Mouse (Mus musculus) limb, embryonic 12.5 days (tissue): ENCODE data around the gene Zbed6. TPM values are rescaled to one million over a fixed set of nuclear protein-coding genes. Genes with fewer than 3 reads are reported as not detected.
"Not testable (repeated sequence)": the region's sequence is repeated elsewhere in the genome, so short reads cannot be mapped to it uniquely, and the experiment has no call there.

Experiments used
- ATAC-seq: fragments of 200-750 bp; cut with Nextera tagmentation; 2 replicates; pipeline ENCODE4 v1.8.0; 2017; ENCODE audit warnings: low read depth, moderate TSS enrichment; ENCODE audit not compliant: insufficient number of reproducible peaks, insufficient read depth, low FRiP score, low TSS enrichment
- H3K27ac ChIP-seq: fragments of 300-500 bp; sonication (generic); 2 replicates; pipeline ENCODE4 v1.5.1; 2016; ENCODE audit warnings: mild to moderate bottlenecking, moderate library complexity
- H3K27me3 ChIP-seq: fragments of 300-500 bp; sonication (generic); 2 replicates; pipeline ENCODE4 v1.6.1; 2016; ENCODE audit warnings: mild to moderate bottlenecking, moderate library complexity
- H3K36me3 ChIP-seq: fragments of 300-500 bp; sonication (generic); 2 replicates; pipeline ENCODE4 v1.6.1; 2016; ENCODE audit warnings: mild to moderate bottlenecking, moderate library complexity
- H3K4me1 ChIP-seq: fragments of 300-500 bp; sonication (generic); replicated peaks from 2 replicates; pipeline ENCODE4 v1.6.1; 2016
- H3K4me2 ChIP-seq: fragments of 300-500 bp; sonication (generic); 2 replicates; pipeline ENCODE4 v1.6.1; 2016; ENCODE audit warnings: mild to moderate bottlenecking, moderate library complexity
- H3K4me3 ChIP-seq: fragments of 300-500 bp; sonication (generic); replicated peaks from 2 replicates; pipeline ENCODE4 v1.5.1; 2016; ENCODE audit warnings: mild to moderate bottlenecking
- H3K9ac ChIP-seq: fragments of 300-500 bp; sonication (generic); replicated peaks from 2 replicates; pipeline ENCODE4 v1.6.1; 2016; ENCODE audit warnings: mild to moderate bottlenecking, moderate library complexity
- H3K9me3 ChIP-seq: fragments of 300-500 bp; sonication (generic); 2 replicates; pipeline ENCODE4 v1.6.1; 2016; ENCODE audit warnings: mild to moderate bottlenecking, moderate library complexity
- WGBS: fragments of 180-500 bp; shearing (Covaris S2); methylation state at CpG from one replicate; pipeline ENCODE4 v1.1.7; 2016; 5-methylcytosine and 5-hydroxymethylcytosine counted together
- polyA plus RNA-seq: library from polyadenylated mRNA; unstranded; fragments of >200 nt; fragmentation: Nextera tagmentation; extraction: Ambion mirVana; gene quantifications from 2 replicates; pipeline ENCODE4 v1.2.1, GENCODE M21; 2016

Zbed6 gene
- polyA plus RNA-seq = not detected in 2 replicates

GRCm38 (mm10) chr1:133660466-133661202 lies at the start of gene Zbed6:
Gene Zbed6, minus strand, starts transcription at chr1:133660885.
- peak; percentile 81 for ATAC-seq
- H3K27me3 ChIP-seq = no peaks in the 10 kb centered on the region

DNA sequence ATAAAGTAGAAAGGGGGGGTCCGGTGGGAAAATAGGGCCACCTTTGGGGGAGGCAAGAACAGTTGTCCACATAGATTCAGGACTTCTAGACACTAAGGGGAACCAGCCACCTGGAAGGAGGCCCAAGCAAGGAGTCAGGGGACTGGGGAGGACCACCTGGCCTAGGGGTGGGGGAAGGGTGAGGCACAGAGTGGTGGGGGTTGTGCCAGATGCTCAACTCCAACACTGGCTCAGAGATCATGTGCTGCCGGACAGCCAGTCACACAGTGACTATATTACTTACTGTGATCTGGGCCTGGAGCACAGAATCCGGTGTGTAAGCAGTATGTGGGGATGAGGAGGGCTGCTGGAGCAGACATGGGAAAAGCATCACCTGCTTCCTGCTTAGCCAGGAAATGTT lies 48.6 kb upstream of the Zbed6 start:
- Histone ChIP-seq H3K9ac (no peak overlapping the region), H3K4me3 (no peak overlapping the region), H3K27me3 (no peaks in the 10 kb centered on the region), H3K9me3 (no peaks in the 10 kb centered on the region), H3K27ac (no peak overlapping the region), H3K4me1 (peaks cover 37% of the 10 kb centered on the region), H3K36me3 (peaks cover 16% of the 10 kb centered on the region; the same call in 1 of the 2 replicates), H3K4me2 (no peak overlapping the region)
- WGBS = 49% methylated on average over 3 of the region's 3 CpGs
- peak; percentile 38; the same call in 1 of the 2 replicates for ATAC-seq

More at GRCm38 (mm10) chr1:133660466-133661202, at the start of gene Zbed6:
- peaks cover 40% of the 10 kb centered on the region for H3K4me1 ChIP-seq
- H3K9me3 ChIP-seq = no peaks in the 10 kb centered on the region
- peak within 1 kb of the TSS; percentile 94 for H3K27ac ChIP-seq
- peaks cover 23% of the 10 kb centered on the region for H3K36me3 ChIP-seq
- peak within 1 kb of the TSS; percentile 90 for H3K9ac ChIP-seq
- H3K4me2 ChIP-seq = peak within 1 kb of the TSS; percentile 79
- H3K4me3 ChIP-seq = peak within 1 kb of the TSS; percentile 81
- WGBS = under 1% methylated on average over 41 of the region's 41 CpGs

DNA sequence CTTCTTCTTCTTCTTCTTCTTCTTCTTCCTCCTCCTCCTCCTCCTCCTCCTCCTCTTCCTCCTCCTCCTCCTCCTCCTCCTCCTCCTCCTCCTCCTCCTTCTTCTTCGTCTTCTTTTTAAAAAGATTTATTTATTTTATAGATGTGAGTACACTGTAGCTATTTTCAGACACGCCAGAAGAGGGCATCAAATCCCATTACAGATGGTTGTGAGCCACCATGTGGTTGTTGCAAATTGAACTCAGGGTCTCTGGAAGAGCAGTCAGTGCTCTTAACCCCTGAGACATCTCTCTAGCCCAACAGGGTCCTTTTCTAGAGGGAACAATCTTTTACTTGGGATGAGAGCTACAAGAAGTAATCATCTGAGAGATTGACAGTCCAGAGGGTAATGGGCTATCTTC lies 41.1 kb upstream of the Zbed6 start:
- not testable (repeated sequence) for H3K4me3 ChIP-seq, H3K27ac ChIP-seq, H3K4me2 ChIP-seq, H3K9ac ChIP-seq, H3K9me3 ChIP-seq, H3K4me1 ChIP-seq, H3K27me3 ChIP-seq, ATAC-seq
- peaks cover 14% of the 10 kb centered on the region; the same call in 1 of the 2 replicates for H3K36me3 ChIP-seq
- 10% methylated on average over 1 of the region's 2 CpGs for WGBS

DNA sequence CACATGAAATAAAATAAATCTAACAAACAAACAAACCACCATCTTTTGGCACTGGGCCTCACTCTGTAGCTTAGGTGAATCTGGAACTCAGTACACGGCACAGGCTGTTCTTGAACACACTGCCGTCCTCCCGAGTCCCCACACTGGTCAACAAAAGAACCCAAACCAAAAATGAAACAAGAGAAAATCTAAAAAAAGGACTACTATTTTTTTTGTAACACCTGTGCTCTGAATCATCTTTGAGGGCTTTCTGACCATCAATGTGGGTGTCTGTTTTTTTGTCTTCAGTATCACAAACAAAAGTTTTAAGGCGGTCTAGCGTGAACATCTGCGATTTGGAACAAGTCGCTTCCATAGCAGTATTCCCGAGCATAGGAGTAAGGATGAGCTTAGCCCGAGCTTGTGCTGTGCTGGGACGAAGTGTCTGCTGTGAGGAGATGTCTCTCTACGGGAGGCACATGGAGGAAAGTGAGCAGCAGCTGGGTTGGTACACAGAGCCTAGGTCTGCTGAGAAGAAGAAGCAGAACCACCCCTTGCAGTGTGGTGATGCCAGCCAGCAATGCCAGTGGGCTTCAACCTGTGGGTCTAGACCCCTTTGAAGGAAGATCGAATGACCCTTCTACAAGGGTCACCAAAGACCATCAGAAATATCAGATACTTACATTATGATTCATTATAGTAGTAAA lies 37.4 kb upstream of the Zbed6 start:
- Histone ChIP-seq H3K27ac (no peak overlapping the region), H3K36me3 (0 out of 2 replicates have a peak, but pooled peaks cover under 1% of the 10 kb centered on the region), H3K4me2 (no peak overlapping the region), H3K4me1 (peaks cover 31% of the 10 kb centered on the region), H3K4me3 (no peak overlapping the region), H3K9ac (no peak overlapping the region), H3K9me3 (no peaks in the 10 kb centered on the region), H3K27me3 (no peaks in the 10 kb centered on the region)
- WGBS = 95% methylated on average over 12 of the region's 12 CpGs
- no peak for ATAC-seq

DNA sequence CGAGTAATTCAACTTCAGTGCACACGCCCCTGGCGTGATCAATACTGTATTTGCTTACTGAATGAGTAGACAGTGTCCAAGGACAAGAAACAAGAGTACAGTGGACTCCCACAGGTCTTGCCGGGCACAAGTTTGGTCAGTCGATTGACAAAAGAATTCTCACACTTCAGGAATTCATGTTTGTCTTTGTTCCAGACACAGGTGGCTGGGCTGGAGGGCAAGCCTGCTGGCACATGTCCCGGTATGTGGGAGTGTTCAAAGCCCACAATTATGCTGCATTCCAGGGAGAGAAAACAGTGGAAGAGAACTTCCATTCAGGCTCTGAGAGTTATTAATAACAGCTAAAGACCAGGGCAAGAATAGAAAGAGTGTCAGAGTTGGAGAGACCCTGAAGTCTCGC lies 35.2 kb upstream of the Zbed6 start:
- peaks cover 31% of the 10 kb centered on the region for H3K4me1 ChIP-seq
- peak overlapping the region; percentile 83 for H3K27ac ChIP-seq
- no peaks in the 10 kb centered on the region for H3K27me3 ChIP-seq
- no peaks in the 10 kb centered on the region for H3K36me3 ChIP-seq
- H3K4me2 ChIP-seq = no peak overlapping the region
- no peaks in the 10 kb centered on the region for H3K9me3 ChIP-seq
- no peak overlapping the region for H3K4me3 ChIP-seq
- H3K9ac ChIP-seq = no peak overlapping the region
- WGBS = 48% methylated on average over 7 of the region's 7 CpGs
- ATAC-seq = no peak; the same call in 1 of the 2 replicates

- no peaks in the 10 kb centered on the region for H3K36me3 ChIP-seq
- H3K9me3 ChIP-seq = no peaks in the 10 kb centered on the region
- H3K27ac ChIP-seq = peak overlapping the region; percentile 83
- no peak overlapping the region for H3K4me2 ChIP-seq
- no peak overlapping the region for H3K9ac ChIP-seq
- ATAC-seq = no peak
- H3K4me3 ChIP-seq = no peak overlapping the region
- no peaks in the 10 kb centered on the region for H3K27me3 ChIP-seq
- 71% methylated on average over 1 of the region's 1 CpGs for WGBS
- H3K4me1 ChIP-seq = peaks cover 35% of the 10 kb centered on the region
Measured at GRCm38 (mm10) chr1:133694876-133695275, 34.2 kb upstream of the Zbed6 start.

- H3K36me3 ChIP-seq = no peaks in the 10 kb centered on the region
- no peak overlapping the region for H3K9ac ChIP-seq
- H3K4me1 ChIP-seq = peaks cover 39% of the 10 kb centered on the region
- H3K9me3 ChIP-seq = no peaks in the 10 kb centered on the region
- H3K27ac ChIP-seq = peak overlapping the region; percentile 83
- WGBS = 0% methylated on average over 1 of the region's 1 CpGs
- H3K4me3 ChIP-seq = no peak overlapping the region
- ATAC-seq = no peak
- no peak overlapping the region for H3K4me2 ChIP-seq
- H3K27me3 ChIP-seq = no peaks in the 10 kb centered on the region
Measured at GRCm38 (mm10) chr1:133694301-133694700, 33.6 kb upstream of the Zbed6 start.

GRCm38 (mm10) chr1:133693536-133694114 lies 32.9 kb upstream of the Zbed6 start:
- H3K27ac ChIP-seq = 0 out of 2 replicates have a peak overlapping the region, but pooled peaks have one; percentile 83
- H3K9ac ChIP-seq = no peak overlapping the region
- ATAC-seq = no peak
- 59% methylated on average over 11 of the region's 11 CpGs for WGBS
- no peaks in the 10 kb centered on the region for H3K9me3 ChIP-seq
- no peak overlapping the region for H3K4me3 ChIP-seq
- H3K4me1 ChIP-seq = peaks cover 39% of the 10 kb centered on the region
- no peak overlapping the region for H3K4me2 ChIP-seq
- no peaks in the 10 kb centered on the region for H3K27me3 ChIP-seq
- no peaks in the 10 kb centered on the region for H3K36me3 ChIP-seq

- no peak overlapping the region for H3K4me2 ChIP-seq
- ATAC-seq = no peak
- no peaks in the 10 kb centered on the region for H3K36me3 ChIP-seq
- H3K27me3 ChIP-seq = no peaks in the 10 kb centered on the region
- no peak overlapping the region for H3K9ac ChIP-seq
- peaks cover 39% of the 10 kb centered on the region for H3K4me1 ChIP-seq
- WGBS = 65% methylated on average over 4 of the region's 4 CpGs
- H3K9me3 ChIP-seq = no peaks in the 10 kb centered on the region
- no peak overlapping the region for H3K4me3 ChIP-seq
- H3K27ac ChIP-seq = no peak overlapping the region
Measured at GRCm38 (mm10) chr1:133692195-133692594, 31.5 kb upstream of the Zbed6 start.

- ATAC-seq = no peak
- Histone ChIP-seq H3K9ac (no peak overlapping the region), H3K36me3 (no peaks in the 10 kb centered on the region), H3K9me3 (no peaks in the 10 kb centered on the region), H3K4me1 (peaks cover 32% of the 10 kb centered on the region), H3K4me3 (no peak overlapping the region), H3K27me3 (no peaks in the 10 kb centered on the region), H3K27ac (no peak overlapping the region), H3K4me2 (no peak overlapping the region)
- 92% methylated on average over 6 of the region's 6 CpGs for WGBS
Measured at GRCm38 (mm10) chr1:133691046-133691445, 30.4 kb upstream of the Zbed6 start.

DNA sequence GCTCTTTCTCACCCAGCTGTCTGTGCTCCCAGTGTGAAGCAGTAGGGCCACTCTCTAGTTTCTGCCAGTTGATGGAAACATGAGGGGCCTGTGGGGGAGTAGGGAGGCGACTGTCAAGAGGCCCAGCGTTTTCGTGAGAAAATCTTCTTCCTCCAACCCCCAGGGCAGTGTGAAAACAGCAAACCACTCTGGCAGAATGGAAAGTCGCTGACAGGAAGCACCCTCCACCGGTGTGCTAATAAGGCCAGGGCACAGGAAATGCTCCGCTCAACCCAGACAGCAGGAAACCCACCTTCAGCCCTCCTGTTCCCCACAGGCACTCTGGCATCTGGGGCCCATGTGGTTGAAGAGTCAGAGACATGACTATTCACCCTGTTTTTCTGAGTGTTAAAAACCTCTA lies 29.2 kb upstream of the Zbed6 start, which contains the start of gene Lax1:
Lax1 (minus strand) TSS at position 212 of the 400 bp plus-strand sequence.
- no peak within 1 kb of the TSS for H3K27ac ChIP-seq
- no peak within 1 kb of the TSS for H3K4me3 ChIP-seq
- H3K27me3 ChIP-seq = no peaks in the 10 kb centered on the region
- H3K4me1 ChIP-seq = peaks cover 22% of the 10 kb centered on the region
- H3K9me3 ChIP-seq = no peaks in the 10 kb centered on the region
- no peak within 1 kb of the TSS for H3K9ac ChIP-seq
- no peaks in the 10 kb centered on the region for H3K36me3 ChIP-seq
- WGBS = 16% methylated on average over 6 of the region's 6 CpGs
- H3K4me2 ChIP-seq = no peak within 1 kb of the TSS
- ATAC-seq = no peak
